Mouse (Mus musculus) brain, embryonic 14.5 days (tissue): ENCODE data around the gene Cyp4a29. TPM values are rescaled to one million over a fixed set of nuclear protein-coding genes. Genes with fewer than 3 reads are reported as not detected.
A peak's percentile ranks its signal among the peaks of the same experiment; 100 is the strongest.
"Not testable (repeated sequence)": the region's sequence is repeated elsewhere in the genome, so short reads cannot be mapped to it uniquely, and the experiment has no call there.

ENCODE experiments used
- DNase-seq: peaks from one replicate; pipeline ENCODE4 v3.0.0-alpha.2; 2011; ENCODE audit warnings: low read depth
- CTCF ChIP-seq: fragments of 200-500 bp; IDR thresholded peaks from 2 replicates; pipeline ENCODE4 v1.5.1; 2012; ENCODE audit warnings: inconsistent platforms, mild to moderate bottlenecking, moderate library complexity, borderline replicate concordance; ENCODE audit not compliant: insufficient read depth, insufficient read length; ENCODE audit errors: extremely low read depth
- POLR2A ChIP-seq: fragments of 200-500 bp; IDR thresholded peaks from 2 replicates; pipeline ENCODE4 v1.6.1; 2012; ENCODE audit warnings: mild to moderate bottlenecking, inconsistent platforms, borderline replicate concordance; ENCODE audit not compliant: poor library complexity, insufficient read depth, insufficient read length, severe bottlenecking; ENCODE audit errors: extremely low read depth
- polyA plus RNA-seq: library from polyadenylated mRNA; depleted of rRNA; stranded (reverse); fragments of >200 nt; gene quantifications from 2 replicates; pipeline ENCODE4 v1.2.3, GENCODE M21; 2012; rRNA removed

The Cyp4a29 gene
- not detected in 2 replicates for polyA plus RNA-seq

GRCm38 (mm10) chr4:115241784-115242183, at the start of gene Cyp4a29:
Cyp4a29 (plus strand) TSS chr4:115242084.
- no peak for TF ChIP-seq CTCF
- no peak for TF ChIP-seq POLR2A
- DNase-seq = no peak

GRCm38 (mm10) chr4:115232901-115233300, 9.0 kb upstream of the Cyp4a29 start:
- not testable (repeated sequence) for DNase-seq

GRCm38 (mm10) chr4:115236462-115237096, 5.3 kb upstream of the Cyp4a29 start:
- no peak for TF ChIP-seq CTCF
- no peak for TF ChIP-seq POLR2A

GRCm38 (mm10) chr4:115264687-115265569, 23.0 kb downstream of the Cyp4a29 start:
- not testable (repeated sequence) for DNase-seq

More at GRCm38 (mm10) chr4:115236462-115237096, 5.3 kb upstream of the Cyp4a29 start:
- no peak for DNase-seq

DNA sequence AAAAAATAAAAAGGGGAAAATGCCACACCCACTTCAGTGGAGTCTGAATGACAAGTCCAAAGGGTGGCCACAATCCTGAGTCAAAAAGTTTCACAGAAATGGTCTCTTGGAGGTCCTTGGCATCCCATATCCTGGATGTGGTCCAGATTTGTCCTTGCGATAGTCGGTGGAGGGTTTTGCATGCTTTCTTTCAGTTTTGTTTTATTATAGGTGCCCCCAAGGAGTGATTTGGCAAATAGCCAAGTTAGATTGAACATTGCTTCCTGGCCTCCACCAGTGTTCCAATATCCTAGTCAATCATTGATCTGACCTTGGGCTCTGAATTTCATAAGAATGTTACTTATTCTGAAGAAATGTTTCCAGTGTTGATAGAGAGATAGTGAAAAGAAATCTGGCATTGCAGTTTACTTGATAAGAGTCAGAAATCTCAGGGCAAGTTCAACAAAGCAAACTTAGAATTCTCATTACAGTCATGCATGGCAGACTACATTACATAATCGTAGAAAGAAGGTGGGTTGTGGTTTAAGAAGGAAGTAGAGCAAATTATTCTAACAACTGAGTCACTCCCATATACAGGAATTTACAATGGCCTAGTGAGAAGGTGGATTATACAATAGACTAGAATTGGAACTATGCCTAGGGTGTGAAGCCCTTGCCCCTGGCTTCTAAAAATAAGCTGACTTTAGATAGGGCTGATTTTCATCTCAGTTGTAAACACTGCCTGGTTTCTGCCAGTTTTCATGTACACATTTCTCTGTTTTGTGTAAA, 36.5 kb downstream of the Cyp4a29 start:
- DNase-seq = not testable (repeated sequence)

DNA sequence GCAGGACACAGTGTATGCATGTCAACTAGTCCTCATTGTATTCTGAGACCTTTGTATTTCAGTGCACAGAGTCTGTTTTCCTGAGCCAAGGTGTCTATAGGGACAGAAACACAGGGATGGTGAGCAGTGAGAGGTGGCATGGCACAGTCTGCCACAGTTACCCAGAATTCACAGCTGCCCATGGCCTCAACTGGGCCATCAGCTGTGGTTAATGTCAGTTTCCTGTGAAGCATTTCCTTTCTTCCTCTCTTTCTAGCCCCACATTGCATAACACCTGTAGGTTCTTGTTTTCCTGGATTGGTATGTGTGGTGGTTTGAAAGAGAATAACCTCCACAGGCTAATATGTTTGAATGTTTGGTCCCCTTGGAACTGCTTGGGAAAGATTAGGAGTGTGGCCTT, 38.5 kb downstream of the Cyp4a29 start:
- no peak for DNase-seq
- TF ChIP-seq POLR2A = no peak
- no peak for TF ChIP-seq CTCF

- peak; percentile 2 for DNase-seq
Observed at GRCm38 (mm10) chr4:115280779-115281178, 38.9 kb downstream of the Cyp4a29 start.

DNA sequence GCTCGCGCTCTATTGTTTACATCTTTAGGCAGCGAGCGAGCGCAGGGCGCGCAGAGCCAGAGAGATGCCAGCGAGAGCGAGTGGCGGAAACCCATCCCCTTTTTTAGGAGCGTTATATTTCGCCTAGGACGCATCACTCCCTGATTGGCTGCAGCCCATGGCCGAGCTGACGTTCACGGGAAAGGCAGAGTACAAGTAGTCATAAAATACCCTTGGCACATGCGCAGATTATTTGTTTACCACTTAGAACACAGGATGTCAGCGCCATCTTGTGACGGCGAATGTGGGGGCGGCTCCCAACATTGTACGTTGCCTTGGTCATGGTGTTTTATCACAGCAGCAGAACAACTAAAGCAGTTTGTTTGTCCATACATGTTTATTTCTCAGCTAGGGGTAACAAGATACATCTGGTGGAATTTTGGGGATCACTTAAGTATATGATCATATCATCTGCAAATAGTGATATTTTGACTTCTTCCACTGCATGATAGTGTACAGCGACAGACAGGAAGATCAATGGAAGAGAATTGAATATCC, 39.4 kb downstream of the Cyp4a29 start:
- peak; percentile 76 for DNase-seq

DNA sequence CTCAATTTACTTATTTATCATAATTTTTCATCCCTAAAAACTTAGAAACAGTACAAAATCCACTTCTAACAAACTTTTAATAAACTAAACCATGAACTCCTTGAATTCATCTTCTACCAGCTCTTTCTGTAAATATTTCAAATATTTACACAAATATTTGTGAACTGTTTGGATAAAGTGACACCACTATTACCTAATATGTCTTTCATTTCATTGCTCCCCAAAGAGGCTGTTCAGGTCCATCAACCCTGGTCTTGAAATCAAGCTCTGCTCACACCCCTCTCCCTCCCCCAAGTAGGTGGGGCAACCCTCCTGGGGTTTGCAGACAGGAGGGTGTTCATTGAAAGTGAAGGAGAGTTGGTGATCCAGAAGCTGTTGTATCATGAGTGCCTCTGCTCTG, 56.9 kb downstream of the Cyp4a29 start, which contains the start of gene Cyp4a12a:
Gene Cyp4a12a (plus strand): TSS at position 301 of the 400 bp plus-strand sequence.
- not testable (repeated sequence) for DNase-seq

Other genes starting within 250 kb of the Cyp4a29 start
- 6.4 and 9.9 TPM in 2 replicates for gene Stil, start 241.9 kb upstream of the Cyp4a29 start, polyA plus RNA-seq
- 20.7 and 29.7 TPM in 2 replicates for gene Tal1, start 185.7 kb upstream of the Cyp4a29 start, polyA plus RNA-seq
- 3.4 and 3.9 TPM in 2 replicates for gene Pdzk1ip1, start 153.4 kb upstream of the Cyp4a29 start, polyA plus RNA-seq
- gene Cyp4x1, start 107.8 kb upstream of the Cyp4a29 start, polyA plus RNA-seq = 4.7 and 7.4 TPM in 2 replicates
- gene Cyp4a12a, start 57.0 kb downstream of the Cyp4a29 start, polyA plus RNA-seq = not detected in 2 replicates
- not detected in 2 replicates for gene Cyp4a12b, start 169.5 kb downstream of the Cyp4a29 start, polyA plus RNA-seq
- gene Cyp4a30b, start 210.5 kb downstream of the Cyp4a29 start, polyA plus RNA-seq = not detected in 2 replicates